ENCODE assay signal across 28 mouse cellular contexts in genomic region chr9:42413345-42413744, GRCm38 (mm10). TPM values are rescaled to one million over a fixed set of nuclear protein-coding genes. Genes with fewer than 3 reads are reported as not detected.
DNase-seq lines count a peak whose midpoint lies in the region; ATAC-seq and TF ChIP-seq lines count a peak whose summit lies in the region.
"Had no signal": no experiment of that assay in that cellular context is flagged by ENCODE, and none has a peak within 500 bp of the region (broad histone marks: within the 10 kb centered on the region; RNA-seq: fewer than 3 reads in every experiment).

No protein-coding gene starts in this region.

- no peak overlapping the region for H3K4me2 ChIP-seq in forebrain, embryonic 15.5 days (replicated peaks)
- H3K4me2 ChIP-seq: forebrain, embryonic 13.5 days; heart, embryonic 13.5 days; neural tube, embryonic 15.5 days had no signal

- H3K9ac ChIP-seq in forebrain, embryonic 15.5 days (replicated peaks): no peak overlapping the region
- H3K9ac ChIP-seq: forebrain, embryonic 13.5 days; heart, embryonic 13.5 days; liver, embryonic 14.5 days; neural tube, embryonic 15.5 days had no signal

- H3K4me3 ChIP-seq in forebrain, embryonic 10.5 days: no peak overlapping the region
- H3K4me3 ChIP-seq in forebrain, embryonic 15.5 days: no peak overlapping the region
- no peak overlapping the region for H3K4me3 ChIP-seq in layer of hippocampus, adult 2 months
- H3K4me3 ChIP-seq in thymus, adult 2 months (ENCODE audit: control insufficient read depth, insufficient read depth, low read length): no peak overlapping the region
- H3K4me3 ChIP-seq: forebrain, embryonic 13.5 days; heart, embryonic 13.5 days; neural tube, embryonic 15.5 days had no signal

- no peak for ATAC-seq in forebrain, embryonic 15.5 days (replicated peaks)
- ATAC-seq: forebrain, embryonic 13.5 days; Patski had no signal

- peaks cover 48% of the 10 kb centered on the region for H3K4me1 ChIP-seq in forebrain, embryonic 10.5 days
- H3K4me1 ChIP-seq in forebrain, embryonic 15.5 days: peaks cover 6% of the 10 kb centered on the region; the same call in 1 of the 2 replicates
- no peaks in the 10 kb centered on the region for H3K4me1 ChIP-seq in thymus, adult 2 months (replicated peaks; ENCODE audit: control insufficient read depth, insufficient read depth, low read length)

- no peak for TF ChIP-seq CTCF in layer of hippocampus, adult 2 months (conservative IDR thresholded peaks at IDR 0.05)
- no peak for TF ChIP-seq CTCF in thymus, adult 2 months (IDR thresholded peaks at IDR 0.05; ENCODE audit: borderline replicate concordance, control insufficient read depth, extremely low read depth, insufficient read depth, low read length, poor library complexity)

- peaks cover 30% of the 10 kb centered on the region for H3K36me3 ChIP-seq in forebrain, embryonic 10.5 days (replicated peaks)
- H3K36me3 ChIP-seq in forebrain, embryonic 15.5 days: peaks cover 12% of the 10 kb centered on the region; the same call in 1 of the 2 replicates
- H3K36me3 ChIP-seq in thymus, adult 2 months (ENCODE audit: control insufficient read depth, insufficient read depth, low read length): peaks cover 35% of the 10 kb centered on the region

- WGBS in forebrain, embryonic 10.5 days: 82% methylated on average over 12 of the region's 12 CpGs
- 30% methylated on average over 12 of the region's 12 CpGs for WGBS in forebrain, embryonic 15.5 days
- 96% methylated on average over 12 of the region's 12 CpGs for WGBS in thymus, adult 2 months

- H3K27me3 ChIP-seq in forebrain, embryonic 10.5 days (ENCODE audit: poor library complexity, severe bottlenecking): no peaks in the 10 kb centered on the region
- H3K27me3 ChIP-seq in forebrain, embryonic 15.5 days: no peaks in the 10 kb centered on the region
- H3K27me3 ChIP-seq in thymus, adult 2 months (ENCODE audit: control insufficient read depth, insufficient read depth, low read length): no peaks in the 10 kb centered on the region
- H3K27me3 ChIP-seq: forebrain, embryonic 13.5 days; heart, embryonic 13.5 days; neural tube, embryonic 15.5 days; Patski had no signal

- DNase-seq in forebrain, embryonic 10.5 days (ENCODE audit: extremely low spot score, low spot score): no peak
- DNase-seq in layer of hippocampus, adult 2 months (ENCODE audit: low spot score in 2 of 2): no peak
- no peak for DNase-seq in layer of hippocampus, postnatal 10 days (ENCODE audit: low spot score in 2 of 2)
- DNase-seq in brain, adult 2 months (ENCODE audit: low read depth, low spot score): peak; percentile 71
- DNase-seq in telencephalon, adult 2 months (ENCODE audit: low read depth, low spot score): peak; percentile 35
- no peak for DNase-seq in thymus, adult 2 months
- no peak for DNase-seq in adrenal gland, postnatal 25 days
- DNase-seq: adrenal gland, postnatal 10 days; cerebellum, adult 18-20 months; cerebellum, postnatal 10 days; heart, postnatal 10 days; kidney, adult 8-10 months; layer of hippocampus, adult 9-11 months; liver; lung, adult 2 months; lung, postnatal 10 days; right cerebral cortex, adult 18-20 months; spleen, adult 18-20 months; thymus, postnatal 14 days had no signal

- no peak for TF ChIP-seq POLR2A in thymus, adult 2 months (IDR thresholded peaks at IDR 0.05; ENCODE audit: control insufficient read depth, extremely low read depth, insufficient read depth, low read length, poor library complexity)

- no peaks in the 10 kb centered on the region for H3K9me3 ChIP-seq in forebrain, embryonic 10.5 days
- no peaks in the 10 kb centered on the region for H3K9me3 ChIP-seq in forebrain, embryonic 15.5 days
- H3K9me3 ChIP-seq: forebrain, embryonic 13.5 days; G1E; heart, embryonic 13.5 days; neural tube, embryonic 15.5 days had no signal

- H3K27ac ChIP-seq in forebrain, embryonic 10.5 days: 0 out of 2 replicates have a peak overlapping the region, but pooled peaks have one; percentile 40
- no peak overlapping the region for H3K27ac ChIP-seq in forebrain, embryonic 15.5 days (replicated peaks)
- peak overlapping the region; percentile 86 for H3K27ac ChIP-seq in layer of hippocampus, adult 2 months
- H3K27ac ChIP-seq in thymus, adult 2 months (ENCODE audit: control insufficient read depth, insufficient read depth, low read length): no peak overlapping the region
- H3K27ac ChIP-seq: forebrain, embryonic 13.5 days; heart, embryonic 13.5 days; kidney, postnatal 0 days; liver, embryonic 14.5 days; macrophage had no signal

RNA-seq across cellular contexts. Expression of gene Tecta, which starts 13.6 kb away (rescaled TPM):
- polyA plus RNA-seq in forebrain, embryonic 10.5 days (2016; fragmentation: Nextera tagmentation; extraction: Ambion mirVana): 0.02 and 0.04 TPM in 2 replicates
- polyA plus RNA-seq in forebrain, embryonic 15.5 days (2015; fragmentation: Nextera tagmentation; extraction: Ambion mirVana): 0.36 and 0.41 TPM in 2 replicates
- total RNA-seq in layer of hippocampus, adult 2 months (2021): under 1 TPM; 0.38 to 0.44 TPM
- total RNA-seq in layer of hippocampus, postnatal 10 days (2021): 1 to 10 TPM; 1.2 to 2.2 TPM
- 0.24 and 0.35 TPM in 2 replicates for polyA plus RNA-seq in thymus, adult 2 months (2012; rRNA removed)
- total RNA-seq in adrenal gland, postnatal 25 days (2021): 0.27 TPM in 1 of 2 replicates, not detected in the other
- polyA plus RNA-seq: G1E, macrophage had no signal

Comparison
In these comparisons a context has a peak if more than half of its experiments do, and no peak if none do; other contexts are left out.
1. H3K27ac ChIP-seq: peak in forebrain, embryonic 10.5 days (single experiment) and layer of hippocampus, adult 2 months (single experiment); none in forebrain, embryonic 15.5 days (single experiment) and thymus, adult 2 months (single experiment).
2. DNase-seq: peak in brain, adult 2 months (single experiment) and telencephalon, adult 2 months (single experiment); none in forebrain, embryonic 10.5 days (single experiment), layer of hippocampus, adult 2 months (0 of 2), layer of hippocampus, postnatal 10 days (0 of 2), thymus, adult 2 months (single experiment) and adrenal gland, postnatal 25 days (single experiment).